Mouse (Mus musculus) lung, embryonic 15.5 days (tissue): Measurements from ENCODE around the gene Mtch1. TPM values are rescaled to one million over a fixed set of nuclear protein-coding genes. Genes with fewer than 3 reads are reported as not detected.

Experiments
- ATAC-seq: fragments of 200-750 bp; cut with Nextera tagmentation; 2 replicates; pipeline ENCODE4 v1.8.0; 2017; ENCODE audit warnings: moderate number of reproducible peaks, borderline replicate concordance; ENCODE audit not compliant: low FRiP score, low TSS enrichment; ENCODE audit errors: extremely low read depth
- H3K27ac ChIP-seq: fragments of 300-500 bp; sonication (generic); 2 replicates; pipeline ENCODE4 v1.5.1; 2015; ENCODE audit warnings: moderate library complexity, mild to moderate bottlenecking, inconsistent platforms
- H3K27me3 ChIP-seq: fragments of 300-500 bp; sonication (generic); 2 replicates; pipeline ENCODE4 v1.6.1; 2015; ENCODE audit warnings: inconsistent platforms
- H3K36me3 ChIP-seq: fragments of 300-500 bp; sonication (generic); 2 replicates; pipeline ENCODE4 v1.6.1; 2015; ENCODE audit warnings: inconsistent platforms
- H3K4me1 ChIP-seq: fragments of 300-500 bp; sonication (generic); 2 replicates; pipeline ENCODE4 v1.6.1; 2015; ENCODE audit warnings: inconsistent platforms
- H3K4me2 ChIP-seq: fragments of 300-500 bp; sonication (generic); 2 replicates; pipeline ENCODE4 v1.6.1; 2015; ENCODE audit warnings: inconsistent platforms, mild to moderate bottlenecking, moderate library complexity
- H3K4me3 ChIP-seq: fragments of 300-500 bp; sonication (generic); 2 replicates; pipeline ENCODE4 v1.5.1; 2015; ENCODE audit warnings: mild to moderate bottlenecking, inconsistent platforms
- H3K9ac ChIP-seq: fragments of 300-500 bp; sonication (generic); 2 replicates; pipeline ENCODE4 v1.6.1; 2015; ENCODE audit warnings: inconsistent platforms
- H3K9me3 ChIP-seq: fragments of 300-500 bp; sonication (generic); 2 replicates; pipeline ENCODE4 v1.6.1; 2016; ENCODE audit warnings: inconsistent platforms
- WGBS: fragments of 180-500 bp; shearing (Covaris S2); methylation state at CpG from one replicate; pipeline ENCODE4 v1.1.7; 2015; 5-methylcytosine and 5-hydroxymethylcytosine counted together
- polyA plus RNA-seq: library from polyadenylated mRNA; unstranded; fragments of >200 nt; fragmentation: Nextera tagmentation; extraction: Ambion mirVana; gene quantifications from 2 replicates; pipeline ENCODE4 v1.2.1, GENCODE M21; 2015

Mtch1 gene
- polyA plus RNA-seq, 1 experiment from 2014 or later = 343 TPM

DNA sequence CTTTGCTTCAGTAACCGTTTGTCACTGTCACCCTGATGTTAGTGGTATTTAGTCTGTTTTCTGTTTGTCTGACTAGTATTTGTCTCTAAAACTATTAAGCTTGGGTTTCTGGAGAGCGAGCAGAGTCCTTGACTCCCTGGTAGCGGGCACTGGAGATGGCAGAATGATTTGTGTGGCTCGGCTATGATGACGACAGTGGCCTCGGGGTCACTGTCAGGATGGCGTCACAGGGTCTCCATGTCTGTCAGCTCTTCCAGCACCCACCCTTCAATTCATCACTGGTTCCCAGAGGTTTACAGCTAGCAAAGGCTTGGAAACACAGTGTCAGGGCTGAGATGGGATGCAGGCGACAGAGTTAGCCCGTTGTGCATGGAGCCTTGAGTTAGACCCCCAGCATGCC, 36.2 kb upstream of the Mtch1 start:
- Histone ChIP-seq H3K4me1 (no peaks in the 10 kb centered on the region), H3K27me3 (no peaks in the 10 kb centered on the region), H3K4me3 (no peak overlapping the region), H3K9ac (no peak overlapping the region), H3K36me3 (no peaks in the 10 kb centered on the region), H3K9me3 (no peaks in the 10 kb centered on the region), H3K27ac (no peak overlapping the region), H3K4me2 (no peak overlapping the region)
- ATAC-seq = no peak
- WGBS = 62% methylated on average over 9 of the region's 9 CpGs

DNA sequence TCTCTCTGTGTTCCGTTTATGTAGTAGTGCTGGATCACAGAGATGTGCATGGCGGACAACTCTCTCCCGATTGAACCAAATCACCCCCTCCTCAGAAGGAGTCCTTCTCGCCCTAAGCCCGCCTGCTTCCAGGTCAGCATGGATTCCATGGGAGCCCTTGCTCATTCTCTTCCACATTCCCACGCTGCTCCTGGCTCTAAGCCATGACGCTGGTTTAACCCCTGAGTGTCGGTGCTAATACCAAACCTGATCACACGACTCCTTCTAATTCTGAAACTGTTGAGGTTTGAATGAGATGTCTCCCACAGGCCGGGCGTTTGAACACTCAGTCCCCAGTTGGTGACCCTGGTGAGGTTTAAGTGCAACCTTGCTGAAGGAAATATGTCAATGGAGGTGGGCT, 34.7 kb upstream of the Mtch1 start:
- no peaks in the 10 kb centered on the region for H3K9me3 ChIP-seq
- no peak overlapping the region for H3K4me3 ChIP-seq
- H3K36me3 ChIP-seq = no peaks in the 10 kb centered on the region
- no peak overlapping the region for H3K9ac ChIP-seq
- H3K27ac ChIP-seq = no peak overlapping the region
- 34% methylated on average over 11 of the region's 11 CpGs for WGBS
- no peak overlapping the region for H3K4me2 ChIP-seq
- ATAC-seq = no peak
- H3K4me1 ChIP-seq = no peaks in the 10 kb centered on the region
- no peaks in the 10 kb centered on the region for H3K27me3 ChIP-seq

DNA sequence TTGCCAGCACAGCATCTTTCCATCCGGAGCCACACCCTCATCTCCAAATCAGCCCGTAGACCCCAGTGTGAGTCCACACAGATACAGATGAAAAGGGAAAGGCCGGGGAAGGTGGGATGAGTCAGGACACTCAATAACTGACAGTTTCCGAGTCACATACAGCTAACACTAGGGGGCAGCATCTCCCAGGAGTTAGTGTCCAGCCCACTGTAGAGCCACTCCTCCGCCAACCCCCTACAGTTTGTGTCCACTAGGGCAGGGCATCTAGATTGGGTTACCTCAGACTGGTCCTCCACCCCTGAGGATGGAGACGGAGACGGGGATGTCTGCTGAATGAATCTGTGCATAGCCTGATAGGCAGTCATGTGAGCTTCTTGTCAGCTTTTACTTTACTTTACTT, 33.7 kb upstream of the Mtch1 start:
- H3K4me1 ChIP-seq = no peaks in the 10 kb centered on the region
- H3K9ac ChIP-seq = no peak overlapping the region
- H3K27me3 ChIP-seq = no peaks in the 10 kb centered on the region
- 19% methylated on average over 7 of the region's 7 CpGs for WGBS
- no peak overlapping the region for H3K4me3 ChIP-seq
- no peaks in the 10 kb centered on the region for H3K36me3 ChIP-seq
- ATAC-seq = peak; percentile 66; the same call in 1 of the 2 replicates
- H3K27ac ChIP-seq = no peak overlapping the region
- H3K4me2 ChIP-seq = no peak overlapping the region
- H3K9me3 ChIP-seq = no peaks in the 10 kb centered on the region

DNA sequence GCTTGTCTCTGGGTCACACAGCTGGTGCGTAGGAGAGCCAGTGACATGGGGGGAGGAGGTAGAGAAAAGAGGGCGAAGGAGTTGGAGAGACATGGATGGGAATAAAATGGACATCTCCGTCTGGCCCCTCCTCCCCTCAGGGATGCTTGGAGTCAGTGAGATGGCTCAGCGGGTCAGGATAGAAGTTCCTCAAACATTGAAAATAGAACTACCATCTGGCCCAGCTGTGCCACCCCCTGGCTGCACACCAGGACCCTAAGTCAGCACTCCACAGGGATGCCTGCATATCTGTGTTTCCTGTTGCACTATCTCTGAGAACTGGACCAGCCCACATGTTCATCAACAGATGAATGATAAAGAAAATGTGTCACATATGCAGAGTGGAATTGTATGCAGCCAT, 32.5 kb upstream of the Mtch1 start:
- no peak overlapping the region for H3K4me2 ChIP-seq
- H3K4me1 ChIP-seq = no peaks in the 10 kb centered on the region
- ATAC-seq = no peak
- no peaks in the 10 kb centered on the region for H3K27me3 ChIP-seq
- H3K36me3 ChIP-seq = no peaks in the 10 kb centered on the region
- no peaks in the 10 kb centered on the region for H3K9me3 ChIP-seq
- H3K9ac ChIP-seq = no peak overlapping the region
- no peak overlapping the region for H3K4me3 ChIP-seq
- WGBS = 70% methylated on average over 4 of the region's 4 CpGs
- H3K27ac ChIP-seq = no peak overlapping the region

DNA sequence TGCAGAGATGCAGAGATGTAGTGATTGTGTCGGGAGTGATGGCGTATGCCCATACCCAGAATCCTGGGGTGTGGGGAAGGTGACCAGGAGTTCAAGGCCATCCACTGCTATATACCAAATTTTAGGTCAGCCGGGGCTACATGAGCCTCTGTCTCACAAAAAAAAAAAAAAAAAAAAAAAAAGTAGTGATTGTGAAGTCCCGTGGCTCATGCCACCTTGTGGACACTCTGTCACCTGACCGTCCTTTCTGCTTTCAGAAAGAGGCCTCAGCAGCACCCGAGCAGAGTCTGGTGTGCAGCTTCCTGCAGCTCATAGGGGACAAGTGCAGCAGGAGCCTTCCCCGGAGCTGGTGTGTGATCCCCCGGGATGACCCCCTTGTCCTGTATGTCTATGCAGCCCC, 30.3 kb upstream of the Mtch1 start:
- no peaks in the 10 kb centered on the region for H3K36me3 ChIP-seq
- WGBS = 57% methylated on average over 8 of the region's 8 CpGs
- ATAC-seq = no peak

DNA sequence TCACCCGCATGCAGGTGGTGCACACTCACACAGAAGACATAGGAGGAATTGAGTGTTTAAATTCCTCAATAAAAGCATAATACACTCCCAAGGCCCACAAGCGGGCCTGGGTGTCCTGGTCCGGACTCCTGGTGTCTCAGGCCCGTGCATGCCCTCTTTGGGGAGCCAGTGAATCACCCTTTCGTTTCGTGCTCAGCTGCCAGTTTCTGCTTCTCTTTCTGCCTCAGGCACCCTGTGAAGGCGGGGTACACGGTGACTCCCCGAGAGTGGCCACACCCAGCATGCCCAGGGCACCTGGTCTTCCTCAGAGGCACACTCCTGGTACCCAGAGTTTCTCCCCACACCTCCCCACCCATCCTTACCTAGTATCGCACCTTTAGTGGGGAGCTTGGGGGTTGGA, 28.1 kb upstream of the Mtch1 start:
- H3K36me3 ChIP-seq = no peaks in the 10 kb centered on the region
- H3K4me1 ChIP-seq = peaks cover under 1% of the 10 kb centered on the region; the same call in 1 of the 2 replicates
- H3K4me2 ChIP-seq = no peak overlapping the region
- H3K27me3 ChIP-seq = no peaks in the 10 kb centered on the region
- H3K9ac ChIP-seq = no peak overlapping the region
- H3K9me3 ChIP-seq = no peaks in the 10 kb centered on the region
- 77% methylated on average over 10 of the region's 10 CpGs for WGBS
- no peak for ATAC-seq
- no peak overlapping the region for H3K4me3 ChIP-seq
- no peak overlapping the region for H3K27ac ChIP-seq

More for the DNA sequence above, 30.3 kb upstream of the Mtch1 start:
- Histone ChIP-seq H3K4me1 (no peaks in the 10 kb centered on the region), H3K27ac (no peak overlapping the region), H3K9me3 (no peaks in the 10 kb centered on the region), H3K27me3 (no peaks in the 10 kb centered on the region), H3K4me3 (no peak overlapping the region), H3K4me2 (no peak overlapping the region), H3K9ac (no peak overlapping the region)

DNA sequence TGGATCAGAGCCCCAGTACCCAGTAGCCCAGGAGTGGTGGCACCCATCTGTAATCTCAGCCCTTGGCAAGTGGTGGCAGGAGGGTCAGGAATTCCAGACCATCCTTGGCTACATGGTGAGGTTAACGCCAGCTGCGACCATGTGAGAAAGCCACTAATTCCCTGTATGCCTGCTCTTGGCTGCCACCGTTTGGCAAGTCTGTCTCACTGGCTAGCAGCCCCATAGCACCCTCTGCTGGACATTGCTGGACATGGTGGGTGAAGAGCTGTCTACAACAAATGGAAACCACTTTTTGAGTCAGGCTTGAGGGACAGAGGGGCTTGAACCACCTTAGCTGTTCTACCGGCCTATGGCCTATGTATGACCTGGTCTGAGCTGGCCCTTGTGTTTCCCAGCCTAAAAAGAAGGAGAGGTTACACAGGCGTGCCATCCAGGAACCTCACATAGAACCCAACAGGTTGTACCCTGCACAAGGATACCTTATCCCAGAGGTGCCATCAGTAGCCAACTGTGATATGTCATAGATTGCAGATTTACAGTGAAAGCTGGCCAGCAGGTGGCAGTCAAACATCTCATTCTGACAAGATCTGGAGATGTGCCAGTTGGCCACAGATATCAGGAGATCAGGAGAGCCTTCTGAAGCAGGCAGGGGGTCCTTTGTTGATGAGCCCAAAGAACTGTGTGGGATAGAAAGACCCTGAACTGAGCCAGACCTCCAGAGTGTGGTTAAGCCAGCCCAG, 23.4 kb upstream of the Mtch1 start:
- H3K4me2 ChIP-seq = no peak overlapping the region
- 3% methylated on average over 5 of the region's 5 CpGs for whole genome bisulfite sequencing
- H3K9ac ChIP-seq = no peak overlapping the region
- H3K9me3 ChIP-seq = no peaks in the 10 kb centered on the region
- H3K27ac ChIP-seq = no peak overlapping the region
- ATAC-seq = no peak
- H3K4me3 ChIP-seq = no peak overlapping the region
- no peaks in the 10 kb centered on the region for H3K27me3 ChIP-seq
- peaks cover 15% of the 10 kb centered on the region; the same call in 1 of the 2 replicates for H3K4me1 ChIP-seq
- no peaks in the 10 kb centered on the region for H3K36me3 ChIP-seq

DNA sequence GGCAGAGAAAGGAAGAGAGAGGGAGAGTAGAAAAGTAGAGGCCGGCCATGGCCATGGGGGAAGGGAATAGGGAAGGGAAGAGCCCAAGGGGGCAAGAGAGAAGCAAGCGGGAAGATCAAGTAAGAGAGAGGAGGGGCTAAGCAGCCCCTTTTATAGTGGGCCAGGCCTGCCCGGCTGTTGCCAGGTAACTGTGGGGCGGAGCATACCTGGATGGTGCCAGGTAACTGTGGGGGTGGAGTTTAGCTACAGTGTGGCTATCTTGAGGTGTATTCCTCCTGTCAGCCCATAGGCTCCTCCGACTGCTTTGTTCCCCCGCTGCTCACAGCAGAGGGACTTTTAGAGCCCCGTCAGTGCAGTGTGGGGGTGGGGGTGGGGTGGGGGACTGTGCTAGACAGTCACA, 21.0 kb upstream of the Mtch1 start:
- 9% methylated on average over 7 of the region's 7 CpGs for WGBS
- peak; percentile 64 for ATAC-seq
- Histone ChIP-seq H3K9ac (peak overlapping the region; percentile 30; the same call in 1 of the 2 replicates), H3K9me3 (no peaks in the 10 kb centered on the region), H3K4me2 (peak overlapping the region; percentile 51), H3K36me3 (no peaks in the 10 kb centered on the region), H3K4me3 (peak overlapping the region; percentile 32), H3K27me3 (no peaks in the 10 kb centered on the region), H3K27ac (no peak overlapping the region), H3K4me1 (peaks cover 15% of the 10 kb centered on the region; the same call in 1 of the 2 replicates)

DNA sequence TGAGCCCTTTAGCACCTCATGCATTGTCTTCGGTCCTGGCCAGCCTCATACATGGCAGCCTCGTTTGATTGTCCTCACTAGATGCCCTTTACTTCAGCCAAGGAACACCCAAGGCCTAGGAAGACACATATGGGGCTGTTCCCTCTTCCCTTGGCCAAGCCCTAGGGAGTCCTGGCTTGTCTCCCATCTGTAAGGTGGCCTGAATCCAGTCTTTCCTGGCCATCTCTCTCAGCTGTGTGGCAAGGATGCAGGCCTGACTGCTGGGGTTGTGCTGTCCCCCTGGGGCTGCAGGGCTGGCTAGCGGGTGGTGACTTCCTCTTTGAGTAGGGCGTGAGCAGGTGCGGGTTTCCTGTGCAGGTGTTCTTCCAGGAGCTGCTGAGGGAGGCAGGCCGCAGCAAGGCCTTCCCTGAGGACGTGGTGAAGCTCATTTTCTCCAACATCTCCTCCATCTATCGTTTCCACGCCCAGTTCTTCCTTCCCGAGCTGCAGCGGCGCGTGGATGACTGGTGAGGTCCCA, 17.4 kb upstream of the Mtch1 start:
- peaks cover 20% of the 10 kb centered on the region for H3K4me1 ChIP-seq
- WGBS = 83% methylated on average over 13 of the region's 13 CpGs
- no peak overlapping the region for H3K9ac ChIP-seq
- H3K27ac ChIP-seq = no peak overlapping the region
- H3K4me3 ChIP-seq = no peak overlapping the region
- no peak for ATAC-seq
- H3K27me3 ChIP-seq = no peaks in the 10 kb centered on the region
- no peak overlapping the region for H3K4me2 ChIP-seq
- no peaks in the 10 kb centered on the region for H3K9me3 ChIP-seq
- no peaks in the 10 kb centered on the region for H3K36me3 ChIP-seq

DNA sequence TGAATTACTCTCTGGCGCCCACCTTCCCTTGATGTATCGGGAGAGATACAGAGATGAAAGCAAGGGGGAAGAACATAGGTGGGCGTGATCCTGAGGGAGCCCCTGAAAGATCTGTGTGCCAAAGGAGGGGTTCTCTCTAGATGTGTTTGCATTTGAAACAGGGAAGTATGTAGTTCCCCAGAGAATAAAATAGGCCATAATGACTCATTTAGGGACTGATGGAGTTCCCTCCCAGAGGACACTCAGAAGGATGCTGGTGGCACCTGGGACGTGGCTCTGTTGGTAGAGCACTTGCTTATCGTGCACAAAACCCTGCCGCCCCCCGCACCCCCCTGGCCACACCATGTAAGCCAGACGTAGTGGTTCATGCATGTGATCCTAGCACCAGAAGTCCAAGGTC, 15.4 kb upstream of the Mtch1 start:
- Histone ChIP-seq H3K9me3 (no peaks in the 10 kb centered on the region), H3K4me2 (no peak overlapping the region), H3K27me3 (no peaks in the 10 kb centered on the region), H3K4me3 (no peak overlapping the region), H3K9ac (no peak overlapping the region), H3K4me1 (peaks cover 11% of the 10 kb centered on the region), H3K27ac (no peak overlapping the region), H3K36me3 (no peaks in the 10 kb centered on the region)
- no peak for ATAC-seq
- WGBS = 74% methylated on average over 8 of the region's 8 CpGs

DNA sequence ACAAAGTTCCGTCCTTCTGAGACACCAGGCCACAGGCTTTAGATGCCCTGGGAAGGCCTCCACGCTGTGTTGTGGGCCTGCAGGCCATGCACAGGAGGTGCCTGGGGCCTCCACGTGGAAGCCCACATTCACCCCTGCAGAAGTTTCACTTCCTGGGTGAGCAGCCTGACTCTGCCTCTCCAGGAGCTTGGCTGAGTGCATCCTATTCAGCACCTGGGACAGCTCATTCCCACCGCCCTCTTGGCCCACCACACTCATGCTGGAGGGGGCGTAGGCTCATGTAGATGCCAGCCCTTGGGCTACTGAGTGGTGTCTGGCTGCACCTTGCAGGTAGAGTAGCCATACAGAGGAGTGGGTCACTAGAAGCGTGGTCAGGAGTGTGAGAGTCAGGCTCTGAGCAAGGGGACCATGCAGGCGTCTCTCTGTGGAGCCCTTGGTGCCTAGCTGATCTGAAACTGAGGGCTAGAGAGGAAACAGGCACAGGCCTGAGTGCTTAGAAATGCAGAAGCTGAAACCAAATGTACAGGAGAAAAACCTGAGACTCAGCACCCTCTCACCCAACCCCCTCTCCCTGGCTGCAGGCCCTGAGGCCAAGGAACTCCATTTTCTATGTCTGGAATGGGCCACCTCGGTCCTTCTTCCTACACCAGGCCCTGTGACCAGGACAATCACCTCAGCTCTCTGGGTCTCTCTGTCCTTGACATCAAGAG, 14.4 kb upstream of the Mtch1 start:
- Histone ChIP-seq H3K4me3 (no peak overlapping the region), H3K4me2 (no peak overlapping the region), H3K36me3 (no peaks in the 10 kb centered on the region), H3K9ac (no peak overlapping the region), H3K4me1 (peaks cover 10% of the 10 kb centered on the region; the same call in 1 of the 2 replicates), H3K9me3 (no peaks in the 10 kb centered on the region), H3K27me3 (no peaks in the 10 kb centered on the region), H3K27ac (no peak overlapping the region)
- no peak for ATAC-seq
- 47% methylated on average over 8 of the region's 8 CpGs for WGBS

DNA sequence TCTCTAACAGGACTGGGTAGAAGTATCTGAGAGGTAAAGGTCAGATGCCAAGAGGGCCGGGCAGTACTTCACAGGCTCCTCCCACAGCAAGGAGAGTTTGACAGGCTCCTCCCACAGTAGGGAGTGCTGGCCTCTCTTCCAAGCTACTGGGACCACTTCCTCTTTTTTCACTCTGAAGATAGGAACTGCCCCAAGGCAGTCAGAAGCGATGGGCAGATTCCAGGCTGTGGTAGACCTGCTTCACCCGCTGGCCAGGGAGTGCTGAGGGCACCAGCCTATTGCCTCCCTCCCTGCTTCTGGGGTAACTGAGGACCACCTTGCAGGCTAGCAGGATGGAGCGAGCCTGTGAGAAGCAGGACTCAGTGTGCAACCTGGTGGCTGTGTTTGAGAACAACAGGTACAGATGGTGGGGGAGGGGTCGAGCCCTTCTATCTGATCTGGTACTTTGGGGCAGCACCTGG, 13.1 kb upstream of the Mtch1 start, which contains the start of gene Fgd2:
Gene Fgd2 (plus strand): TSS at position 154 of the 461 bp plus-strand sequence.
- H3K9me3 ChIP-seq = no peaks in the 10 kb centered on the region
- H3K4me2 ChIP-seq = no peak within 1 kb of the TSS
- H3K27ac ChIP-seq = no peak within 1 kb of the TSS
- peaks cover 23% of the 10 kb centered on the region for H3K4me1 ChIP-seq
- no peak within 1 kb of the TSS for H3K4me3 ChIP-seq
- no peak within 1 kb of the TSS for H3K9ac ChIP-seq
- no peaks in the 10 kb centered on the region for H3K27me3 ChIP-seq
- ATAC-seq = no peak
- 14% methylated on average over 5 of the region's 5 CpGs for WGBS
- no peaks in the 10 kb centered on the region for H3K36me3 ChIP-seq
